Mouse (Mus musculus) heart, adult 2 months (tissue): ENCODE data around the gene Cnep1r1.

Experiments
- CTCF ChIP-seq: fragments of 200-600 bp; IDR thresholded peaks from 2 replicates; pipeline ENCODE4 v1.8.1; 2022; ENCODE audit warnings: antibody characterized with exemption, mild to moderate bottlenecking, moderate library complexity
- EP300 ChIP-seq: fragments of 200-500 bp; IDR thresholded peaks from 2 replicates; pipeline ENCODE4 v1.6.1; 2011; ENCODE audit warnings: low read depth, low read length, control low read depth; ENCODE audit not compliant: insufficient read depth
- POLR2A ChIP-seq: fragments of 200-500 bp; IDR thresholded peaks from 2 replicates; pipeline ENCODE4 v1.6.1; 2011; ENCODE audit warnings: mild to moderate bottlenecking, low read depth, low read length, control low read depth; ENCODE audit not compliant: insufficient read depth

GRCm38 (mm10) chr8:88098856-88099255 is 19.7 kb upstream of the Cnep1r1 start:
- TF ChIP-seq CTCF (no peak), POLR2A (no peak), EP300 (no peak)
